Mouse (Mus musculus) fibroblast of lung, adult 2 months (primary cell): ENCODE data around the gene Pola1.

Experiments used
- DNase-seq: peaks from one replicate; pipeline ENCODE4 v3.0.0-alpha.2; 2011; ENCODE audit warnings: low read depth

Pola1 gene

GRCm38 (mm10) chrX:93289076-93289475 lies 342.9 kb downstream of the Pola1 start:
- DNase-seq: no peak

GRCm38 (mm10) chrX:93288339-93288738 lies 343.6 kb downstream of the Pola1 start:
- no peak for DNase-seq

GRCm38 (mm10) chrX:93286291-93286893 lies 345.6 kb downstream of the Pola1 start, which contains the start of gene Arx:
Gene Arx, plus strand, starts transcription at chrX:93286445.
- DNase-seq: no peak

- no peak for DNase-seq
Observed at GRCm38 (mm10) chrX:93285091-93285490, 346.9 kb downstream of the Pola1 start.

GRCm38 (mm10) chrX:93281756-93282155 lies 350.2 kb downstream of the Pola1 start:
- no peak for DNase-seq

GRCm38 (mm10) chrX:93281028-93281723 lies 350.8 kb downstream of the Pola1 start:
- no peak for DNase-seq

GRCm38 (mm10) chrX:93279940-93280339 lies 352.0 kb downstream of the Pola1 start:
- DNase-seq: no peak

- no peak for DNase-seq
Observed at GRCm38 (mm10) chrX:93275689-93276088, 356.3 kb downstream of the Pola1 start.
